Mouse (Mus musculus): ENCODE data around the gene Ocel1. TPM values are rescaled to one million over a fixed set of nuclear protein-coding genes. Genes with fewer than 3 reads are reported as not detected.
A peak's percentile ranks its signal among the peaks of the same experiment; 100 is the strongest.

The Ocel1 gene
- polyA plus RNA-seq, 1 experiment from 2014 or later, result 11.1 TPM

- DNase-seq (ENCODE audit: low spot score) (peak; percentile 99), ATAC-seq (peak; percentile 97)
- TF ChIP-seq CTCF (IDR thresholded peaks at IDR 0.05), result no peak
- TF ChIP-seq EP300 (IDR thresholded peaks at IDR 0.05), result no peak
- WGBS, result under 1% methylated on average over 34 of the region's 34 CpGs
- Histone ChIP-seq H3K9ac (replicated peaks; ENCODE audit: low read depth) (peak within 1 kb of the TSS; percentile 57), H3K4me1 (ENCODE audit: insufficient read depth, low read depth, low read length) (peaks cover 6% of the 10 kb centered on the region; the same call in 1 of the 2 replicates), H3K27me3 (replicated peaks; ENCODE audit: insufficient read depth, low read length) (no peaks in the 10 kb centered on the region), H3K4me3 (ENCODE audit: low read depth, low read length) (peak within 1 kb of the TSS; percentile 59), H3K4me2 (replicated peaks; ENCODE audit: low read depth, low read length) (peak within 1 kb of the TSS; percentile 64), H3K27ac (ENCODE audit: low read length) (peak within 1 kb of the TSS; percentile 71), H3K36me3 (ENCODE audit: insufficient read depth, low read length) (0 out of 2 replicates have a peak, but pooled peaks cover 5% of the 10 kb centered on the region), H3K9me3 (ENCODE audit: low read length) (no peaks in the 10 kb centered on the region)
These were observed 25.7 kb downstream of the Ocel1 start, which contains the start of gene Babam1 for GRCm38 (mm10) chr8:71396639-71397305. Babam1 (plus strand) TSS chr8:71396861.

DNA sequence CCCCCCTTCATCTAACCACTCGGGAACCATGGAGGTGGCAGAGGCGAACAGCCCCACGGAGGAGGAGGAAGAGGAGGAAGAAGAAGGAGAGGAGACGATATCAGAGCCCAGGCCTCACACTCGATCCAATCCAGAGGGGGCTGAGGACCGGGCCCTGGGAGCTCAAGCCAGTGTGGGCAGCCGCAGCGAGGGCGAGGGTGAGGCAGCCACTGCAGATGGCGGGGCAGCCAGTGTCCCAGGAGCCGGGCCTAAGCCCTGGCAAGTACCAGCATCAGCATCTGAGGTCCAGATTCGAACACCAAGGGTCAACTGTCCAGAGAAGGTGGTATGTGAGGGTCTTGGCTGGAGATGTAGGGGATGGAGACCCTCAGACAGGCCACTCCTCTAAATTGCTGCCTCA, 26.6 kb downstream of the Ocel1 start:
- Histone ChIP-seq H3K27me3 (replicated peaks; ENCODE audit: insufficient read depth, low read length) (no peaks in the 10 kb centered on the region), H3K4me2 (replicated peaks; ENCODE audit: low read depth, low read length) (no peak overlapping the region), H3K27ac (ENCODE audit: low read length) (no peak overlapping the region), H3K9ac (replicated peaks; ENCODE audit: low read depth) (peak overlapping the region; percentile 57; the same call in 1 of the 2 replicates), H3K9me3 (ENCODE audit: low read length) (no peaks in the 10 kb centered on the region), H3K4me3 (ENCODE audit: low read depth, low read length) (0 out of 2 replicates have a peak overlapping the region, but pooled peaks have one; percentile 59), H3K4me1 (ENCODE audit: insufficient read depth, low read depth, low read length) (peaks cover 6% of the 10 kb centered on the region; the same call in 1 of the 2 replicates), H3K36me3 (ENCODE audit: insufficient read depth, low read length) (0 out of 2 replicates have a peak, but pooled peaks cover 5% of the 10 kb centered on the region)
- no peak for TF ChIP-seq CTCF (IDR thresholded peaks at IDR 0.05)
- TF ChIP-seq EP300 (IDR thresholded peaks at IDR 0.05), result no peak
- ATAC-seq (no peak), DNase-seq (ENCODE audit: low spot score) (no peak)
- WGBS, result 76% methylated on average over 12 of the region's 12 CpGs

DNA sequence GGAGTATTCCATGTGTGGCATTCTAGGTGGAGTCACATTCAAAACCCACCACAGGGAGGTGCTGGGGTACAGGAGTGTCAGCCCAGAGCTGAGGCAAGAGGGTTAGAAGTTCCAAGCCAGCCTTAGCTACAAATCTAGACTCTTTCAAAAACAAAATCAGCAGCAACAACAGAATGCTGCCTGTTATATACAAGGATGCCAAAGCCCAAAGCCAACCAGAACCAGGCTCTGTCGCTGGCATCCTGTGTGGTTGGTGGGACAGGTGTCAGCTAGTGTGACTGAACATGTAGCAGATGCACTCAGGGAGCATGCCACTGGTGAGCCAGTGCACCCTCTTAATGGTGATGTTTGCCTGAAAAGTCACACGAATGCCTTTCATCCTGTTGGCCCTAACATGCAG, 29.7 kb downstream of the Ocel1 start:
- no peak overlapping the region for H3K4me3 ChIP-seq (ENCODE audit: low read depth, low read length)
- no peak overlapping the region for H3K9ac ChIP-seq (replicated peaks; ENCODE audit: low read depth)
- ATAC-seq, result no peak
- TF ChIP-seq CTCF (IDR thresholded peaks at IDR 0.05) (no peak), EP300 (IDR thresholded peaks at IDR 0.05) (no peak)
- no peak overlapping the region for H3K27ac ChIP-seq (ENCODE audit: low read length)
- H3K36me3 ChIP-seq (ENCODE audit: insufficient read depth, low read length), result 0 out of 2 replicates have a peak, but pooled peaks cover 5% of the 10 kb centered on the region
- no peak for DNase-seq (ENCODE audit: low spot score)
- H3K27me3 ChIP-seq (replicated peaks; ENCODE audit: insufficient read depth, low read length), result no peaks in the 10 kb centered on the region
- peaks cover 12% of the 10 kb centered on the region; the same call in 1 of the 2 replicates for H3K4me1 ChIP-seq (ENCODE audit: insufficient read depth, low read depth, low read length)
- WGBS, result 81% methylated on average over 2 of the region's 2 CpGs
- H3K4me2 ChIP-seq (replicated peaks; ENCODE audit: low read depth, low read length), result no peak overlapping the region
- H3K9me3 ChIP-seq (ENCODE audit: low read length), result no peaks in the 10 kb centered on the region

DNA sequence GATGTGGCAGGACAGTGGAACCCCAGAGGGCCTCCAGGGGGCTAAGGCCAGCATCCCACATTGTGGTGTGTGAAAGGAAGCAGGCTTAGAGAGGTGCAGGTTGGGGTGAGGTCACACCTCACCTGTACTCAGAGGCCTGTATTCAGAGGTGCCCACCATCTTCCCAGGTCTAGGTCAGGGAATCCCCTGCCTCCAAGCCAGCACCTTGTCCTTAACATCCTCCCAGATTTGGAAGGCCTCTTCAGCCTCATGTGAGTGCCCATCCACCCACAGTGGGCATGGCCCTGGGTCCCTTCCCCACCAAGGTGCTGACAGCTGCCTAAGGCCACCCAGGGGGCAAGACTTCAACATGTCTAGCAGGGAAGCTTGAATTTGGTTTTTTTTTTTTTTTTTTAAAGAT, 30.4 kb downstream of the Ocel1 start:
- H3K9me3 ChIP-seq (ENCODE audit: low read length), result no peaks in the 10 kb centered on the region
- H3K4me1 ChIP-seq (ENCODE audit: insufficient read depth, low read depth, low read length), result peaks cover 15% of the 10 kb centered on the region; the same call in 1 of the 2 replicates
- no peak overlapping the region for H3K4me3 ChIP-seq (ENCODE audit: low read depth, low read length)
- TF ChIP-seq CTCF (IDR thresholded peaks at IDR 0.05) (no peak), EP300 (IDR thresholded peaks at IDR 0.05) (no peak)
- ATAC-seq (no peak), DNase-seq (ENCODE audit: low spot score) (no peak)
- H3K9ac ChIP-seq (replicated peaks; ENCODE audit: low read depth), result no peak overlapping the region
- H3K27ac ChIP-seq (ENCODE audit: low read length), result no peak overlapping the region
- 0 out of 2 replicates have a peak, but pooled peaks cover 5% of the 10 kb centered on the region for H3K36me3 ChIP-seq (ENCODE audit: insufficient read depth, low read length)
- no peaks in the 10 kb centered on the region for H3K27me3 ChIP-seq (replicated peaks; ENCODE audit: insufficient read depth, low read length)
- no peak overlapping the region for H3K4me2 ChIP-seq (replicated peaks; ENCODE audit: low read depth, low read length)

- Histone ChIP-seq H3K27ac (ENCODE audit: low read length) (no peak overlapping the region), H3K4me3 (ENCODE audit: low read depth, low read length) (no peak overlapping the region), H3K4me2 (replicated peaks; ENCODE audit: low read depth, low read length) (no peak overlapping the region), H3K9me3 (ENCODE audit: low read length) (no peaks in the 10 kb centered on the region), H3K36me3 (ENCODE audit: insufficient read depth, low read length) (0 out of 2 replicates have a peak, but pooled peaks cover 5% of the 10 kb centered on the region), H3K27me3 (replicated peaks; ENCODE audit: insufficient read depth, low read length) (no peaks in the 10 kb centered on the region), H3K9ac (replicated peaks; ENCODE audit: low read depth) (no peak overlapping the region), H3K4me1 (ENCODE audit: insufficient read depth, low read depth, low read length) (peaks cover 18% of the 10 kb centered on the region; the same call in 1 of the 2 replicates)
- DNase-seq (ENCODE audit: low spot score), result no peak
- no peak for ATAC-seq
- TF ChIP-seq EP300 (IDR thresholded peaks at IDR 0.05), result no peak
- no peak for TF ChIP-seq CTCF (IDR thresholded peaks at IDR 0.05)
- 85% methylated on average over 9 of the region's 9 CpGs for WGBS
These were observed 31.4 kb downstream of the Ocel1 start for GRCm38 (mm10) chr8:71402446-71402964.

DNA sequence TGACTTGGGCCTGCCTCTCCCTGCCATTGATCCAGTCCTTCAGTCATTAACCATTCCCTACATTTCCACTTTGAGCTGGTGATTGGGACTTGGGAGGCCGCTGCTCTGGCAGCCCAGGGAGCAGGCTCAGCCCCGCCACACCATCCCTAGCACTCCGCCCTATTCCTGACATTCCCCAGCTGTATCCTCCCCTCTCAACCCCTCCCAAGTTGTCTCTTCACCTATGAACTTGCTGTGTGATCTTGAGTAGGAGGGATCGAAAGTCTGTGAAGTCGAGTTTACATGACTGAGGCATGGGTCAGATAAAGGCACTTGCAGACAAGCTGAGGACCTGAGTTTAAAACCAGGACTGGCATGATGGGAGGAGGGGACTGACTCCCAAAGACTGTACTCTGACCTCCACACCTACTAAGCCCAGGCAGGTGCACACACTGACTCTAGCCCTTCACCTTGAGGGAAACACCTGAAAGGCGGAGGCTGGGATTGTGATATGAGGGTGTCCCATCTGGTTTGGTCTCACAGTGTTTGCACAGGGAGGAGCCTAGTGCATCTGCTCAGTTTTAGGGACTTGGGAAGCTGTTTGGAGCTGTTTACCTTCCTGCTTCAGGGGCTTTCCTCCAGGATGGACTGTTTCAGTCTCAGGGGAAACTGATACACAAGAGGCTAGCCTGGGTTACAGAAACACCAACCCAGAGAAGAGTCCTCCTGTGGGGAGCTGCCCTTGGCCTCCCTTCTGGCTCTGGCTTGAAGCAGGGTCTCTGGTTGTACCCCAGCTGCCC, 32.2 kb downstream of the Ocel1 start:
- DNase-seq (ENCODE audit: low spot score) (no peak), ATAC-seq (no peak)
- Histone ChIP-seq H3K4me3 (ENCODE audit: low read depth, low read length) (no peak overlapping the region), H3K27me3 (replicated peaks; ENCODE audit: insufficient read depth, low read length) (no peaks in the 10 kb centered on the region), H3K27ac (ENCODE audit: low read length) (no peak overlapping the region), H3K4me2 (replicated peaks; ENCODE audit: low read depth, low read length) (no peak overlapping the region), H3K9me3 (ENCODE audit: low read length) (no peaks in the 10 kb centered on the region), H3K36me3 (ENCODE audit: insufficient read depth, low read length) (0 out of 2 replicates have a peak, but pooled peaks cover 5% of the 10 kb centered on the region), H3K9ac (replicated peaks; ENCODE audit: low read depth) (no peak overlapping the region), H3K4me1 (ENCODE audit: insufficient read depth, low read depth, low read length) (peaks cover 15% of the 10 kb centered on the region; the same call in 1 of the 2 replicates)
- WGBS, result 59% methylated on average over 6 of the region's 6 CpGs
- TF ChIP-seq CTCF (IDR thresholded peaks at IDR 0.05) (no peak), EP300 (IDR thresholded peaks at IDR 0.05) (no peak)
